Mouse (Mus musculus) spleen, adult 2 months (tissue): Measurements from ENCODE around the gene Rhbdl2.

Experiments
- CTCF ChIP-seq: fragments of 200-500 bp; IDR thresholded peaks from 2 replicates; pipeline ENCODE4 v1.5.1; 2011; ENCODE audit warnings: mild to moderate bottlenecking, inconsistent platforms; ENCODE audit not compliant: insufficient read depth, insufficient read length, insufficient replicate concordance; ENCODE audit errors: extremely low read depth
- POLR2A ChIP-seq: fragments of 200-500 bp; IDR thresholded peaks from 2 replicates; pipeline ENCODE4 v1.6.1; 2011; ENCODE audit warnings: low read depth, low read length, inconsistent platforms

DNA sequence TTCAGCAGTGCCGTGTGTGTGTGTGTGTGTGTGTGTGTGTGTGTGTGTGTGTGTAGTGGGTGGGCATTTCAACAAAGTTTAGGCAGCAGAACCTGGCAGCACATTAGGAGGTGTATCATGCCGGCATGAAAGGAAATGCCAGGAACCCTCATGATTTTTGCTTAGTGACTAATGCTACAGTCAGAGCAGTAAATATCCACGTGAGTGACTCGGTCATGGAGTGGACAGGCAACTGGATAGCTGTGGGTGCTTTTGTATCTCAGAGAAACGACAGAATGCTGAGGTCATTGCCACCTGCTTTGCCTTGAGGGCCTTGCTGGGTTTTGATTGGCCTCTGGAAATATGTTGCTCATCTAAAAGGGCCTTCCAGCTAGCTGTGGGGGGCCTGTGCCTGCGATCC, 16.0 kb downstream of the Rhbdl2 start:
- TF ChIP-seq POLR2A = no peak
- TF ChIP-seq CTCF = no peak
